Mouse (Mus musculus) liver, embryonic 11.5 days (tissue): ENCODE data around the gene Atp8b3. TPM values are rescaled to one million over a fixed set of nuclear protein-coding genes. Genes with fewer than 3 reads are reported as not detected.

Experiments used
- ATAC-seq: fragments of 200-750 bp; cut with Nextera tagmentation; replicated peaks from 2 replicates; pipeline ENCODE4 v1.8.0; 2017; ENCODE audit warnings: moderate number of reproducible peaks, mild to moderate bottlenecking, moderate TSS enrichment, moderate library complexity; ENCODE audit not compliant: low FRiP score
- DNase-seq: peaks from one replicate; pipeline ENCODE4 v3.0.0-alpha.2; 2017; ENCODE audit warnings: low spot score
- H3K27ac ChIP-seq: fragments of 300-500 bp; sonication (generic); 2 replicates; pipeline ENCODE4 v1.5.1; 2014; ENCODE audit warnings: mild to moderate bottlenecking, low read depth, low read length, control low read depth
- H3K27me3 ChIP-seq: fragments of 300-500 bp; sonication (generic); replicated peaks from 2 replicates; pipeline ENCODE4 v1.6.1; 2014; ENCODE audit warnings: low read length, mixed read lengths; ENCODE audit not compliant: control insufficient read depth, insufficient read depth
- H3K36me3 ChIP-seq: fragments of 300-500 bp; sonication (generic); 2 replicates; pipeline ENCODE4 v1.6.1; 2014; ENCODE audit warnings: mild to moderate bottlenecking, low read length, moderate library complexity, mixed read lengths; ENCODE audit not compliant: control insufficient read depth, insufficient read depth
- H3K4me1 ChIP-seq: fragments of 300-500 bp; sonication (generic); replicated peaks from 2 replicates; pipeline ENCODE4 v1.6.1; 2014; ENCODE audit warnings: low read length, mixed read lengths; ENCODE audit not compliant: control insufficient read depth, insufficient read depth
- H3K4me2 ChIP-seq: fragments of 300-500 bp; sonication (generic); 2 replicates; pipeline ENCODE4 v1.6.1; 2014; ENCODE audit warnings: mild to moderate bottlenecking, control low read depth, moderate library complexity
- H3K4me3 ChIP-seq: fragments of 300-500 bp; sonication (generic); 2 replicates; pipeline ENCODE4 v1.5.1; 2014; ENCODE audit warnings: low read depth, low read length, control low read depth
- H3K9ac ChIP-seq: fragments of 300-500 bp; sonication (generic); 2 replicates; pipeline ENCODE4 v1.6.1; 2014; ENCODE audit warnings: low read depth, low read length, control low read depth
- H3K9me3 ChIP-seq: fragments of 300-500 bp; sonication (generic); 2 replicates; pipeline ENCODE4 v1.6.1; 2016; ENCODE audit warnings: low read length, inconsistent platforms, mixed read lengths; ENCODE audit not compliant: control insufficient read depth
- WGBS: fragments of 180-500 bp; shearing (Covaris S2); extraction: QIAGEN DNeasy Blood & Tissue Kit; methylation state at CpG from one replicate; pipeline ENCODE4 v1.1.7; 2014; 5-methylcytosine and 5-hydroxymethylcytosine counted together
- polyA plus RNA-seq: library from polyadenylated mRNA; unstranded; fragments of >200 nt; fragmentation: Nextera tagmentation; extraction: Ambion mirVana; gene quantifications from 2 replicates; pipeline ENCODE4 v1.2.1, GENCODE M21; 2014

Atp8b3 gene
- polyA plus RNA-seq: 0.12 and 0.23 TPM in 2 replicates

GRCm38 (mm10) chr10:80538710-80539394, at the start of gene Atp8b3:
Gene Atp8b3, minus strand, starts transcription at chr10:80539124.
- H3K9me3 ChIP-seq: no peaks in the 10 kb centered on the region
- peak within 1 kb of the TSS; percentile 30 for H3K4me3 ChIP-seq
- 3% methylated on average over 30 of the region's 30 CpGs for WGBS
- no peak within 1 kb of the TSS for H3K27ac ChIP-seq
- peak; percentile 92 for ATAC-seq
- H3K9ac ChIP-seq: peak within 1 kb of the TSS; percentile 23; the same call in 1 of the 2 replicates
- peaks cover 28% of the 10 kb centered on the region for H3K4me1 ChIP-seq
- no peaks in the 10 kb centered on the region; the same call in 1 of the 2 replicates for H3K27me3 ChIP-seq
- peak within 1 kb of the TSS; percentile 55 for H3K4me2 ChIP-seq
- peak; percentile 90 for DNase-seq
- H3K36me3 ChIP-seq: peaks cover 21% of the 10 kb centered on the region

GRCm38 (mm10) chr10:80587305-80587657, 48.4 kb upstream of the Atp8b3 start:
- peak overlapping the region; percentile 13; the same call in 1 of the 2 replicates for H3K27ac ChIP-seq
- H3K27me3 ChIP-seq: no peaks in the 10 kb centered on the region
- ATAC-seq (no peak), DNase-seq (no peak)
- H3K4me1 ChIP-seq: peaks cover 26% of the 10 kb centered on the region
- peak overlapping the region; percentile 19 for H3K4me2 ChIP-seq
- no peak overlapping the region for H3K9ac ChIP-seq
- WGBS: 54% methylated on average over 4 of the region's 4 CpGs
- peaks cover 11% of the 10 kb centered on the region for H3K36me3 ChIP-seq
- no peaks in the 10 kb centered on the region for H3K9me3 ChIP-seq
- H3K4me3 ChIP-seq: no peak overlapping the region

GRCm38 (mm10) chr10:80586407-80587304, 47.7 kb upstream of the Atp8b3 start:
- no peak for DNase-seq
- Histone ChIP-seq H3K9me3 (no peaks in the 10 kb centered on the region), H3K36me3 (peaks cover 11% of the 10 kb centered on the region), H3K9ac (0 out of 2 replicates have a peak overlapping the region, but pooled peaks have one; percentile 6), H3K27me3 (no peaks in the 10 kb centered on the region), H3K4me3 (no peak overlapping the region), H3K4me1 (peaks cover 26% of the 10 kb centered on the region), H3K27ac (peak overlapping the region; percentile 13), H3K4me2 (peak overlapping the region; percentile 19)
- WGBS: 93% methylated on average over 48 of the region's 51 CpGs
- ATAC-seq: no peak

GRCm38 (mm10) chr10:80585581-80585980, 46.7 kb upstream of the Atp8b3 start:
- peaks cover 11% of the 10 kb centered on the region for H3K36me3 ChIP-seq
- no peak for ATAC-seq
- WGBS: 94% methylated on average over 8 of the region's 8 CpGs
- no peak overlapping the region for H3K27ac ChIP-seq
- H3K27me3 ChIP-seq: no peaks in the 10 kb centered on the region
- no peaks in the 10 kb centered on the region for H3K9me3 ChIP-seq
- no peak for DNase-seq
- peak overlapping the region; percentile 7; the same call in 1 of the 2 replicates for H3K4me2 ChIP-seq
- 0 out of 2 replicates have a peak overlapping the region, but pooled peaks have one; percentile 25 for H3K9ac ChIP-seq
- peaks cover 22% of the 10 kb centered on the region for H3K4me1 ChIP-seq
- H3K4me3 ChIP-seq: no peak overlapping the region

GRCm38 (mm10) chr10:80584642-80585552, 46.0 kb upstream of the Atp8b3 start:
- WGBS: 74% methylated on average over 12 of the region's 12 CpGs
- ATAC-seq (no peak), DNase-seq (no peak)
- H3K27ac ChIP-seq: peak overlapping the region; percentile 48; the same call in 1 of the 2 replicates
- H3K4me2 ChIP-seq: 0 out of 2 replicates have a peak overlapping the region, but pooled peaks have one; percentile 3
- no peaks in the 10 kb centered on the region for H3K9me3 ChIP-seq
- peaks cover 11% of the 10 kb centered on the region for H3K36me3 ChIP-seq
- no peak overlapping the region for H3K4me3 ChIP-seq
- 0 out of 2 replicates have a peak overlapping the region, but pooled peaks have one; percentile 25 for H3K9ac ChIP-seq
- H3K4me1 ChIP-seq: peaks cover 22% of the 10 kb centered on the region
- no peaks in the 10 kb centered on the region for H3K27me3 ChIP-seq

- peaks cover 24% of the 10 kb centered on the region for H3K4me1 ChIP-seq
- DNase-seq (no peak), ATAC-seq (peak; percentile 24; the same call in 1 of the 2 replicates)
- no peak overlapping the region for H3K9ac ChIP-seq
- no peak overlapping the region for H3K4me3 ChIP-seq
- 72% methylated on average over 12 of the region's 12 CpGs for WGBS
- 0 out of 2 replicates have a peak overlapping the region, but pooled peaks have one; percentile 48 for H3K27ac ChIP-seq
- no peaks in the 10 kb centered on the region for H3K9me3 ChIP-seq
- H3K4me2 ChIP-seq: peak overlapping the region; percentile 3; the same call in 1 of the 2 replicates
- H3K27me3 ChIP-seq: no peaks in the 10 kb centered on the region
- peaks cover 11% of the 10 kb centered on the region for H3K36me3 ChIP-seq
These were observed 45.1 kb upstream of the Atp8b3 start for GRCm38 (mm10) chr10:80584045-80584488.

- peaks cover 11% of the 10 kb centered on the region for H3K36me3 ChIP-seq
- DNase-seq: no peak
These were observed 44.1 kb upstream of the Atp8b3 start for GRCm38 (mm10) chr10:80583047-80583446.

More at GRCm38 (mm10) chr10:80583047-80583446, 44.1 kb upstream of the Atp8b3 start:
- Histone ChIP-seq H3K9me3 (no peaks in the 10 kb centered on the region), H3K9ac (no peak overlapping the region), H3K4me2 (no peak overlapping the region), H3K4me1 (peaks cover 17% of the 10 kb centered on the region), H3K27ac (no peak overlapping the region), H3K4me3 (no peak overlapping the region), H3K27me3 (no peaks in the 10 kb centered on the region)
- WGBS: 82% methylated on average over 5 of the region's 5 CpGs
- no peak for ATAC-seq
